Mouse (Mus musculus): ENCODE results near the gene Btg1-ps2. TPM values are rescaled to one million over a fixed set of nuclear protein-coding genes. Genes with fewer than 3 reads are reported as not detected.

Btg1-ps2 gene
- polyA plus RNA-seq, 1 experiment from 2014 or later, result not detected

Other genes with a start within 250 kb of the Btg1-ps2 start
- 0.36 and 0.62 TPM in 2 replicates for gene Rhox5, start 238.3 kb downstream of the Btg1-ps2 start, polyA plus RNA-seq (2015; fragmentation: Nextera tagmentation; extraction: Ambion mirVana)
- not detected in 2 replicates for gene Rhox6, start 216.2 kb downstream of the Btg1-ps2 start, polyA plus RNA-seq (2015; fragmentation: Nextera tagmentation; extraction: Ambion mirVana)
- gene Rhox7a, start 211.4 kb downstream of the Btg1-ps2 start, polyA plus RNA-seq (2015; fragmentation: Nextera tagmentation; extraction: Ambion mirVana), result not detected in 2 replicates
- gene Rhox8, start 164.2 kb downstream of the Btg1-ps2 start, polyA plus RNA-seq (2015; fragmentation: Nextera tagmentation; extraction: Ambion mirVana), result not detected in 2 replicates
- gene Rhox7b, start 145.9 kb downstream of the Btg1-ps2 start, polyA plus RNA-seq (2015; fragmentation: Nextera tagmentation; extraction: Ambion mirVana), result not detected in 2 replicates
- gene Rhox9, start 141.3 kb downstream of the Btg1-ps2 start, polyA plus RNA-seq (2015; fragmentation: Nextera tagmentation; extraction: Ambion mirVana), result not detected in 2 replicates
- not detected in 2 replicates for gene Btg1-ps1, start 24.3 kb downstream of the Btg1-ps2 start, polyA plus RNA-seq (2015; fragmentation: Nextera tagmentation; extraction: Ambion mirVana)
- not detected in 2 replicates for gene Rhox10, start 23.4 kb upstream of the Btg1-ps2 start, polyA plus RNA-seq (2015; fragmentation: Nextera tagmentation; extraction: Ambion mirVana)
- not detected in 2 replicates for gene Rhox11, start 42.0 kb upstream of the Btg1-ps2 start, polyA plus RNA-seq (2015; fragmentation: Nextera tagmentation; extraction: Ambion mirVana)
- gene Rhox12, start 67.8 kb upstream of the Btg1-ps2 start, polyA plus RNA-seq (2015; fragmentation: Nextera tagmentation; extraction: Ambion mirVana), result not detected in 2 replicates
- gene Rhox13, start 78.1 kb upstream of the Btg1-ps2 start, polyA plus RNA-seq (2015; fragmentation: Nextera tagmentation; extraction: Ambion mirVana), result not detected in 2 replicates
- gene Zbtb33, start 146.7 kb upstream of the Btg1-ps2 start, polyA plus RNA-seq (2015; fragmentation: Nextera tagmentation; extraction: Ambion mirVana), result 3.4 and 4.6 TPM in 2 replicates
- 24.1 and 24.4 TPM in 2 replicates for gene Tmem255a, start 209.3 kb upstream of the Btg1-ps2 start, polyA plus RNA-seq (2015; fragmentation: Nextera tagmentation; extraction: Ambion mirVana)

Measured in midbrain, embryonic 16.5 days (tissue).